Mouse (Mus musculus) G1E (cell line): ENCODE data around the gene Hoxd13.

Source experiments
- CTCF ChIP-seq: IDR thresholded peaks from 2 replicates; pipeline ENCODE4 v1.5.1; 2012; ENCODE audit warnings: low read depth, low read length, inconsistent platforms, mixed read lengths
- GATA1 ChIP-seq: IDR thresholded peaks from 2 replicates; pipeline ENCODE4 v1.6.1; 2012; ENCODE audit warnings: borderline replicate concordance, low read length, inconsistent platforms, mixed read lengths
- GATA2 ChIP-seq: IDR thresholded peaks from 2 replicates; pipeline ENCODE4 v1.6.1; 2012; ENCODE audit warnings: low read depth, low read length, inconsistent platforms, borderline replicate concordance
- TAL1 ChIP-seq: conservative IDR thresholded peaks from 2 replicates; pipeline ENCODE4 v1.6.1; 2012; ENCODE audit warnings: low read depth, low read length, inconsistent platforms, mixed read lengths

DNA sequence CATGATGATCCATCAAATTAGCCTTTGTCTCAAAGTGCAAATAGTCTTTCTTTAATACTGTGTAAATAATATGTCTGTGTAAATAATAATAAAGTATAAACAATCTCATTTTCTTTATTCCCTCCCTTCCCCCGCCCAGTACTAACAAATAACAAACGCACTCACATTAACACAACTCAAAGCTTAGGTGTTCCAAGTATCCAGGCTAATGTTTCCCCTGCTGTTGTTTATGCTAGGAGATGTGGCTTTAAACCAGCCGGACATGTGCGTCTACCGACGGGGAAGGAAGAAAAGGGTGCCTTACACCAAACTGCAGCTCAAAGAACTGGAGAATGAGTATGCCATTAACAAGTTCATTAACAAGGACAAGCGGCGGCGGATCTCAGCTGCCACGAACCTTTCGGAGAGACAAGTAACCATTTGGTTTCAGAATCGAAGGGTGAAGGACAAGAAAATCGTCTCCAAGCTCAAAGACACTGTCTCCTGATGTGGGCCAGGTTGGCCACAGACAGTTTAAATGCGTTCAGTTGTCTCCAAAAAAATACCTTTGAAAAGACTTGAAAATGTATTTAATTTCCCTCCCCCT is 1.6 kb downstream of the Hoxd13 start:
- TF ChIP-seq CTCF (no peak), TAL1 (no peak), GATA1 (no peak), GATA2 (no peak)
